30 mouse cellular contexts compared by ENCODE assay signal in the genomic region with DNA sequence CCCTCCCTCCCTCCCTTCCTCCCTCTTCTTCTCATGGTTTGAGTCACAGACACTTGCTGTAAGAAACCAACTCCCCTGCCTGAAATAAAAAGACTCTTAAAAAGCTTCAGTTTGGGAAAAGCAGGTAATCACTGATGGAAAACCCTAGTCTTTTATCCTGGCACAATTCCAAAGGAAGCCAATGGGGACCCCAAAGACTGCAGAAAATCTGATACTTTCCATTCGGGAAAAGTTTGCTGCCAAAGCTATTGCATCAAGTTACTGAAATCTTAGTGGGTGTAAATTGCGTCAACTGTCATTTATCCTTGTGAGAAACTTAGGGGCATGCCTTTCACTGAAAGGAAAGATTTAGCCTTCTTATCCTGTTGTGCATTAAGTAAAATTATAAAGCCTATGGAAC.
"Had no signal": no experiment of that assay in that cellular context is flagged by ENCODE, and none has a peak within 500 bp of the region (broad histone marks: within the 10 kb centered on the region; RNA-seq: fewer than 3 reads in every experiment).

No protein-coding gene starts in this region.

- ATAC-seq: liver, embryonic 12.5 days; liver, postnatal 0 days; lung, postnatal 0 days; midbrain, embryonic 13.5 days; midbrain, embryonic 15.5 days; midbrain, embryonic 16.5 days had no signal

- H3K4me3 ChIP-seq: left cerebral cortex, adult 2 months; limb, embryonic 15.5 days; liver, embryonic 12.5 days; liver, embryonic 13.5 days; liver, embryonic 15.5 days; lung, embryonic 15.5 days; megakaryocyte, embryonic 14.5 days; midbrain, embryonic 10.5 days; midbrain, embryonic 12.5 days; midbrain, embryonic 13.5 days; midbrain, embryonic 15.5 days; myocyte; neural tube, embryonic 12.5 days; neural tube, embryonic 13.5 days had no signal

- H3K36me3 ChIP-seq: limb, embryonic 15.5 days; liver, embryonic 12.5 days; liver, embryonic 13.5 days; liver, embryonic 15.5 days; lung, embryonic 15.5 days; midbrain, embryonic 12.5 days; midbrain, embryonic 13.5 days; midbrain, embryonic 15.5 days; neural tube, embryonic 12.5 days; neural tube, embryonic 13.5 days had no signal

- H3K4me2 ChIP-seq: limb, embryonic 15.5 days; liver, embryonic 11.5 days; liver, embryonic 12.5 days; liver, embryonic 13.5 days; liver, embryonic 15.5 days; lung, embryonic 14.5 days; lung, embryonic 15.5 days; midbrain, embryonic 11.5 days; midbrain, embryonic 12.5 days; midbrain, embryonic 13.5 days; midbrain, embryonic 15.5 days; neural tube, embryonic 12.5 days; neural tube, embryonic 13.5 days had no signal

- H3K27me3 ChIP-seq: limb, embryonic 15.5 days; liver, embryonic 12.5 days; liver, embryonic 13.5 days; liver, embryonic 15.5 days; lung, embryonic 15.5 days; megakaryocyte, embryonic 14.5 days; midbrain, embryonic 12.5 days; midbrain, embryonic 13.5 days; midbrain, embryonic 15.5 days; neural tube, embryonic 12.5 days; neural tube, embryonic 13.5 days had no signal

- DNase-seq: left cerebral cortex, postnatal 4 days; liver; liver, embryonic 13.5 days; liver, postnatal 0 days; lung, adult 2 months; lung, embryonic 14.5 days; lung, postnatal 10 days; lung, postnatal 14 days; lung, postnatal 36 days; lung, postnatal 4 days; midbrain, embryonic 14.5 days had no signal

- H3K9ac ChIP-seq: limb, embryonic 15.5 days; liver, embryonic 12.5 days; liver, embryonic 13.5 days; liver, embryonic 14.5 days; liver, embryonic 15.5 days; liver, postnatal 0 days; lung, embryonic 14.5 days; lung, embryonic 15.5 days; midbrain, embryonic 12.5 days; midbrain, embryonic 13.5 days; midbrain, embryonic 15.5 days; neural tube, embryonic 12.5 days; neural tube, embryonic 13.5 days had no signal

- H3K4me1 ChIP-seq: limb, embryonic 15.5 days; liver, embryonic 12.5 days; liver, embryonic 13.5 days; liver, embryonic 15.5 days; midbrain, embryonic 12.5 days; midbrain, embryonic 13.5 days; midbrain, embryonic 15.5 days; neural tube, embryonic 12.5 days had no signal

- H3K27ac ChIP-seq: left cerebral cortex, adult 2 months; limb, embryonic 15.5 days; liver, embryonic 12.5 days; liver, embryonic 13.5 days; liver, embryonic 14.5 days; liver, embryonic 15.5 days; lung, embryonic 15.5 days; macrophage; midbrain, embryonic 10.5 days; midbrain, embryonic 12.5 days; midbrain, embryonic 13.5 days; midbrain, embryonic 15.5 days; neural tube, embryonic 12.5 days; neural tube, embryonic 13.5 days had no signal

- H3K9me3 ChIP-seq: limb, embryonic 15.5 days; liver, embryonic 12.5 days; liver, embryonic 13.5 days; liver, embryonic 15.5 days; lung, embryonic 15.5 days; midbrain, embryonic 10.5 days; midbrain, embryonic 12.5 days; midbrain, embryonic 13.5 days; midbrain, embryonic 15.5 days; neural tube, embryonic 12.5 days; neural tube, embryonic 13.5 days had no signal
